Mouse (Mus musculus): ENCODE results near the gene Limk1. TPM values are rescaled to one million over a fixed set of nuclear protein-coding genes. Genes with fewer than 3 reads are reported as not detected.

The Limk1 gene
- polyA plus RNA-seq (2015; fragmentation: Nextera tagmentation; extraction: Ambion mirVana): 1.9 and 3.0 TPM in 2 replicates

DNA sequence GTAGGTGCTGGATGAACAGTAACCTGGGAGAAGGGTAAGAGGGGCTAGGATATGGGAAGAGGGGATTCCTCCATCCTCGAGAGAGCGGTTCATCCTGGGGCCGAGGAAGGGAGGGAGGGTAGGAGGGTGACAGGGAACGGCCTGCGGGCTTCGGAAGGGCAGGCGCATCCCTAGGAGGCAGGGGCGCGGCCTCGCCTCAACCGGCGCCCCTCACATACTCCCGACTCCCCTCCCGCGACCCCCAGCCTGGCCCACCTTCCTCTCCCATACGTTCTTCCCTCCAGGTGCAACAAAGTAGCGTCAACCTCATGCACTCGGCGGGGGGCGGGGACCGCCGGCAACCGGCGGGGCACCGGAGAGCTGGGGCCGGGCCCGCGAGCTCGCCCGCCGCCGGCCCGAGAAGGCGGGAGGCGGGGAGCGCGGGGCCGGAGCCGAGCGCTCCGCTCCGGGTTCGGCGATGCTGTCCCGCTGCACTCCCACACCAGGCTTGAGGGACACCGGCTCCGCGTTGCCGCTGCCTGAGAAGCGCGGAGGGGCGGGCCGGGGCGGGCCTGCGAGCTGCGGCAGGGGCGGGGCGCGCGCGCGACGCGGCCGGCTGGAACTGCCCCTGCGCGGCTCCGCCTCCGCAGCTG lies at the start of gene Limk1:
Gene Limk1, minus strand, starts transcription at position 513 of the 632 bp plus-strand sequence.

DNA sequence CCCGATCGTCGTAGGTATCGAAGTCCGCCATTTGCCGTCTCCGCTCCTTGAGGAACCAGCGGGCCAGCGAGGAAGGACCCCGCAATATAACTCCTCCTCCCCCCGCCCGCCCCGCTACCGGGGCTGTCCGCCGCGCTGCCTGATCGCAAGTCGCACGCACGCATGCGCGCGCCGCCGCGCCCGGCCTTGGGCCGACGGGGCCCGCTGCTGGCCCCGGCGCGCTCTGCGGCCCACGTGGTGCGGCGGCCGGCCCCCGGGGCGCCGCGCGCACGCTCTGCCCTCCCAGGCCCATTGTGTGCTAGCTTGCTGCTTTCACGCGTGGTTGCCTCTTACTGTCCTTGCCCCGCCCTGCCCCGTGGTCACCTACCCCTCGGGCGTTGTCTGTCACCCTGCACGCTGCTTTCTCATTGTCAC lies 49.1 kb downstream of the Limk1 start, which contains the start of gene Eif4h:
Gene Eif4h, minus strand, starts transcription at position 222 of the 414 bp plus-strand sequence.

GRCm38 (mm10) chr5:134614802-134615201 lies 73.6 kb downstream of the Limk1 start, which contains the start of gene Lat2:
Gene Lat2 (minus strand): TSS chr5:134615025.

Other genes starting within 250 kb of the Limk1 start
- gene Gtf2ird1, start 231.9 kb downstream of the Limk1 start, polyA plus RNA-seq (2015; fragmentation: Nextera tagmentation; extraction: Ambion mirVana): 15.5 and 17.9 TPM in 2 replicates
- 0.89 and 1.3 TPM in 2 replicates for gene Clip2, start 136.2 kb downstream of the Limk1 start, polyA plus RNA-seq (2015; fragmentation: Nextera tagmentation; extraction: Ambion mirVana)
- not detected in 2 replicates for gene Syna, start 128.4 kb downstream of the Limk1 start, polyA plus RNA-seq (2015; fragmentation: Nextera tagmentation; extraction: Ambion mirVana)
- 201 and 213 TPM in 2 replicates for gene Rfc2, start 107.2 kb downstream of the Limk1 start, polyA plus RNA-seq (2015; fragmentation: Nextera tagmentation; extraction: Ambion mirVana)
- gene Lat2, start 73.6 kb downstream of the Limk1 start, polyA plus RNA-seq (2015; fragmentation: Nextera tagmentation; extraction: Ambion mirVana): 9.2 and 17.8 TPM in 2 replicates
- 221 and 231 TPM in 2 replicates for gene Eif4h, start 49.1 kb downstream of the Limk1 start, polyA plus RNA-seq (2015; fragmentation: Nextera tagmentation; extraction: Ambion mirVana)
- gene Eln, start 58.7 kb upstream of the Limk1 start, polyA plus RNA-seq (2015; fragmentation: Nextera tagmentation; extraction: Ambion mirVana): 537 and 634 TPM in 2 replicates
- gene Tmem270, start 218.1 kb upstream of the Limk1 start, polyA plus RNA-seq (2015; fragmentation: Nextera tagmentation; extraction: Ambion mirVana): not detected in 2 replicates
- 337 and 413 TPM in 2 replicates for gene Cldn13, start 226.9 kb upstream of the Limk1 start, polyA plus RNA-seq (2015; fragmentation: Nextera tagmentation; extraction: Ambion mirVana)
- 44.5 and 52.7 TPM in 2 replicates for gene Mettl27, start 243.8 kb upstream of the Limk1 start, polyA plus RNA-seq (2015; fragmentation: Nextera tagmentation; extraction: Ambion mirVana)

Measured in spleen, postnatal 0 days (tissue).